Mouse (Mus musculus) heart, adult 2 months (tissue): ENCODE results near the gene Tnfrsf12a.

Source experiments
- CTCF ChIP-seq: fragments of 200-600 bp; IDR thresholded peaks from 2 replicates; pipeline ENCODE4 v1.8.1; 2022; ENCODE audit warnings: antibody characterized with exemption, mild to moderate bottlenecking, moderate library complexity
- EP300 ChIP-seq: fragments of 200-500 bp; IDR thresholded peaks from 2 replicates; pipeline ENCODE4 v1.6.1; 2011; ENCODE audit warnings: low read depth, low read length, control low read depth; ENCODE audit not compliant: insufficient read depth
- POLR2A ChIP-seq: fragments of 200-500 bp; IDR thresholded peaks from 2 replicates; pipeline ENCODE4 v1.6.1; 2011; ENCODE audit warnings: mild to moderate bottlenecking, low read depth, low read length, control low read depth; ENCODE audit not compliant: insufficient read depth

DNA sequence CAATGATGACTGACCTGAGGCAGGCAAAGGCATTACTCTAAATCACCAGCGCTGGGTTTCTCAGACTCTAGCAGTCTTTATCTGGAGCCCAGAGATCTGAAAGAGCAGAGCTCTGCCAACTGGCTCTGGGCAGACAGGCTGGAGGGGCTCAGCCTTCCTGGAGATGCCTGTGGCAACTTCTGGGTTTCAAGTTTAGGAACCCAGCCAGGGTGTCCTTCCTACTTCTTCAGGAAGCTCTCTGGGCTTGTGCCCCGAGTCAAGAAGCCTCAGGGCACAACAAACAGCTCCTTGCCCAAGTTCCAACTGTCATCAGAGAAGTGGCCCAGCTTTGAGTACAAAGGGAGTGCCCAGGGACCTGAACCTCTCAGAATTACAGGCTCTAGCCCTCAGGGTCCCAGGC is 22.9 kb downstream of the Tnfrsf12a start:
- TF ChIP-seq CTCF (no peak), POLR2A (no peak), EP300 (no peak)
